10 mouse cellular contexts compared by ENCODE assay signal in the genomic region with DNA sequence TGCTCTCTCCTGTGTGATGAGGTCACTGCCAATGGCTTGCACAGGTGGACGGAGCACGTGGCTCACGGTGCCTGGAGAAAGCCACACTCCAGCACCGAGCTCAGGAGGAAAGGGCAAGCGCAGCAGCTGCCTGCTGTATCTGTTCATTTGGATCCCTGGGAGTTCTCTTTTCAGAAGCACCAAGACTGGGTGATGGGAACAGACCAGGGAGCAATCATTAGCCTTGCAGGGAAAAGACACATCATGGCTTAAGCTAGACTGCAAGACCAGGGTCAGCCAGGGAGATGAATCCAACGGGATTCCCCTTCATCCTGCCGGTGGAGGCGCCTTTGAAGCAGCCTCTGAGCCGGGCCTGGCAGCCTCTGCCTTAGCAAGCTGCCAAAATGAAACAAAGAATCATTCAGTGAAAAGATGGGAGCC. TPM values are rescaled to one million over a fixed set of nuclear protein-coding genes. Genes with fewer than 3 reads are reported as not detected.
DNase-seq lines count a peak whose midpoint lies in the region; ATAC-seq and TF ChIP-seq lines count a peak whose summit lies in the region.
"Had no signal": no experiment of that assay in that cellular context is flagged by ENCODE, and none has a peak within 500 bp of the region (broad histone marks: within the 10 kb centered on the region; RNA-seq: fewer than 3 reads in every experiment).

No protein-coding gene starts in this region.

- no peaks in the 10 kb centered on the region for H3K9me3 ChIP-seq in heart, embryonic 11.5 days (replicated peaks; ENCODE audit: control insufficient read depth, low read length)
- H3K9me3 ChIP-seq in forebrain, embryonic 11.5 days (ENCODE audit: control insufficient read depth, low read length), result no peaks in the 10 kb centered on the region
- no peaks in the 10 kb centered on the region for H3K9me3 ChIP-seq in neural tube, embryonic 11.5 days (ENCODE audit: control insufficient read depth, low read length)
- H3K9me3 ChIP-seq: liver, embryonic 15.5 days had no signal

- no peak overlapping the region for H3K4me2 ChIP-seq in heart, embryonic 11.5 days
- H3K4me2 ChIP-seq in forebrain, embryonic 11.5 days (ENCODE audit: low read depth, low read length, severe bottlenecking), result no peak overlapping the region
- no peak overlapping the region for H3K4me2 ChIP-seq in neural tube, embryonic 11.5 days (ENCODE audit: low read depth)
- H3K4me2 ChIP-seq: liver, embryonic 15.5 days had no signal

- 42% methylated on average over 9 of the region's 9 CpGs for WGBS in heart, embryonic 11.5 days (ENCODE audit: insufficient replicate concordance)
- 33% methylated on average over 9 of the region's 9 CpGs for WGBS in forebrain, embryonic 11.5 days
- WGBS in neural tube, embryonic 11.5 days, result 39% methylated on average over 9 of the region's 9 CpGs

- no peak for ATAC-seq in heart, embryonic 11.5 days (replicated peaks; ENCODE audit: insufficient number of reproducible peaks, low FRiP score, low TSS enrichment)
- ATAC-seq in forebrain, embryonic 11.5 days (replicated peaks; ENCODE audit: low FRiP score), result no peak
- no peak for ATAC-seq in neural tube, embryonic 11.5 days (ENCODE audit: insufficient read depth, low FRiP score, low TSS enrichment)
- no peak for ATAC-seq in monocyte, adult 5-6 weeks (replicated peaks; ENCODE audit: insufficient number of reproducible peaks, low FRiP score, low TSS enrichment, poor library complexity, severe bottlenecking)

- H3K27me3 ChIP-seq in heart, embryonic 11.5 days (ENCODE audit: control insufficient read depth, insufficient read depth, low read length), result no peaks in the 10 kb centered on the region; the same call in 1 of the 2 replicates
- H3K27me3 ChIP-seq in forebrain, embryonic 11.5 days (ENCODE audit: control insufficient read depth, insufficient read depth, low read length), result no peaks in the 10 kb centered on the region
- no peaks in the 10 kb centered on the region for H3K27me3 ChIP-seq in neural tube, embryonic 11.5 days (ENCODE audit: control insufficient read depth, insufficient read depth, low read length)
- H3K27me3 ChIP-seq: liver, embryonic 15.5 days had no signal

- intact Hi-C loops in heart, postnatal 10 days (cut with DNase I), result no loop called here

- TF ChIP-seq POLR2A in brain, embryonic 14.5 days (IDR thresholded peaks at IDR 0.05; ENCODE audit: borderline replicate concordance, extremely low read depth, insufficient read depth, insufficient read length, poor library complexity, severe bottlenecking), result 0 out of 2 replicates have a peak, but pooled peaks have one; percentile 11

- TF ChIP-seq CTCF in brain, embryonic 14.5 days (IDR thresholded peaks at IDR 0.05; ENCODE audit: borderline replicate concordance, extremely low read depth, insufficient read depth, insufficient read length), result no peak

- H3K4me1 ChIP-seq in heart, embryonic 11.5 days (ENCODE audit: control insufficient read depth, insufficient read depth, low read length), result no peaks in the 10 kb centered on the region
- H3K4me1 ChIP-seq in forebrain, embryonic 11.5 days (replicated peaks; ENCODE audit: control insufficient read depth, insufficient read depth, low read length), result no peaks in the 10 kb centered on the region; the same call in 1 of the 2 replicates
- H3K4me1 ChIP-seq in neural tube, embryonic 11.5 days (ENCODE audit: control insufficient read depth, insufficient read depth, low read length), result peaks cover 4% of the 10 kb centered on the region
- H3K4me1 ChIP-seq: liver, embryonic 15.5 days had no signal

- no peak overlapping the region for H3K9ac ChIP-seq in heart, embryonic 11.5 days (ENCODE audit: low read depth, low read length)
- H3K9ac ChIP-seq in forebrain, embryonic 11.5 days (ENCODE audit: low read length), result 0 out of 2 replicates have a peak overlapping the region, but pooled peaks have one; percentile 31
- H3K9ac ChIP-seq in neural tube, embryonic 11.5 days (ENCODE audit: low read length), result 0 out of 2 replicates have a peak overlapping the region, but pooled peaks have one; percentile 22
- H3K9ac ChIP-seq: liver, embryonic 15.5 days had no signal

- DNase-seq in heart, postnatal 10 days, result peak; percentile 55 to 67
- DNase-seq in brain, embryonic 14.5 days (ENCODE audit: low read depth), result peak; percentile 90
- DNase-seq in forebrain, embryonic 11.5 days (ENCODE audit: low spot score), result peak; percentile 65
- peak; percentile 42 to 47 for DNase-seq in layer of hippocampus, postnatal 25 days (ENCODE audit: extremely low spot score in 1 of 2, low spot score in 1 of 2)
- peak; percentile 54 for DNase-seq in neural tube, embryonic 11.5 days (ENCODE audit: low spot score)
- DNase-seq in spleen, postnatal 4 days (ENCODE audit: low spot score in 2 of 2), result no peak

- no peak overlapping the region for H3K4me3 ChIP-seq in heart, embryonic 11.5 days (ENCODE audit: low read depth, low read length)
- H3K4me3 ChIP-seq in forebrain, embryonic 11.5 days (ENCODE audit: low read depth, low read length), result no peak overlapping the region
- H3K4me3 ChIP-seq in neural tube, embryonic 11.5 days (ENCODE audit: low read depth, low read length), result no peak overlapping the region
- H3K4me3 ChIP-seq: erythroblast, embryonic 14.5 days; liver, embryonic 15.5 days had no signal

- no peak overlapping the region for H3K27ac ChIP-seq in heart, embryonic 11.5 days (ENCODE audit: low read depth, low read length)
- H3K27ac ChIP-seq in forebrain, embryonic 11.5 days (ENCODE audit: low read depth, low read length), result no peak overlapping the region
- H3K27ac ChIP-seq in neural tube, embryonic 11.5 days (ENCODE audit: low read depth, low read length), result no peak overlapping the region
- H3K27ac ChIP-seq: liver, embryonic 15.5 days had no signal

- no peaks in the 10 kb centered on the region for H3K36me3 ChIP-seq in heart, embryonic 11.5 days (ENCODE audit: control insufficient read depth, insufficient read depth, low read length)
- no peaks in the 10 kb centered on the region for H3K36me3 ChIP-seq in forebrain, embryonic 11.5 days (ENCODE audit: control insufficient read depth, insufficient read depth, low read length)
- H3K36me3 ChIP-seq in neural tube, embryonic 11.5 days (ENCODE audit: control insufficient read depth, insufficient read depth, low read length), result no peaks in the 10 kb centered on the region
- H3K36me3 ChIP-seq: liver, embryonic 15.5 days had no signal

RNA-seq across cellular contexts. Expression of a gene that starts 7.3 kb away (rescaled TPM):
- total RNA-seq in heart, postnatal 10 days (2021), result under 1 TPM; 0.24 to 0.47 TPM
- polyA plus RNA-seq in heart, embryonic 11.5 days (2014; fragmentation: Nextera tagmentation; extraction: Ambion mirVana), result 0.29 and 0.58 TPM in 2 replicates
- 0.21 and 0.37 TPM in 2 replicates for polyA plus RNA-seq in brain, embryonic 14.5 days (2012; rRNA removed)
- polyA plus RNA-seq in forebrain, embryonic 11.5 days (2014; fragmentation: Nextera tagmentation; extraction: Ambion mirVana), result 0.51 and 0.87 TPM in 2 replicates
- 1 to 10 TPM; 2.0 to 2.4 TPM for total RNA-seq in layer of hippocampus, postnatal 25 days (2021)
- 1.4 and 2.3 TPM in 2 replicates for polyA plus RNA-seq in neural tube, embryonic 11.5 days (2014; fragmentation: Nextera tagmentation; extraction: Ambion mirVana)
- 0.96 TPM in 1 of 3 replicates, not detected in the others for total RNA-seq in monocyte, adult 5-6 weeks (2017)
- polyA plus RNA-seq: erythroblast, embryonic 14.5 days; liver, embryonic 15.5 days had no signal

RNA-seq across cellular contexts. Expression of a gene that starts 23.5 kb away (rescaled TPM):
- under 1 TPM; 0.27 to 0.31 TPM for total RNA-seq in heart, postnatal 10 days (2021)
- 0.17 TPM in 1 of 2 replicates, not detected in the other for polyA plus RNA-seq in heart, embryonic 11.5 days (2014; fragmentation: Nextera tagmentation; extraction: Ambion mirVana)
- 0.06 and 0.10 TPM in 2 replicates for polyA plus RNA-seq in brain, embryonic 14.5 days (2012; rRNA removed)
- polyA plus RNA-seq in forebrain, embryonic 11.5 days (2014; fragmentation: Nextera tagmentation; extraction: Ambion mirVana), result not detected in 2 replicates
- total RNA-seq in layer of hippocampus, postnatal 25 days (2021), result not detected
- not detected in 2 replicates for polyA plus RNA-seq in neural tube, embryonic 11.5 days (2014; fragmentation: Nextera tagmentation; extraction: Ambion mirVana)
- 0.11 to 1.2 TPM (median 0.48 TPM) in 3 replicates for total RNA-seq in monocyte, adult 5-6 weeks (2017)
- polyA plus RNA-seq: erythroblast, embryonic 14.5 days; liver, embryonic 15.5 days had no signal

Comparison
In these comparisons a context has a peak if more than half of its experiments do, and no peak if none do; other contexts are left out.
1. DNase-seq: peak in heart, postnatal 10 days (2 of 2), brain, embryonic 14.5 days (single experiment), forebrain, embryonic 11.5 days (single experiment), layer of hippocampus, postnatal 25 days (2 of 2) and neural tube, embryonic 11.5 days (single experiment); none in spleen, postnatal 4 days (0 of 2).